Mouse (Mus musculus) olfactory bulb, adult 2 months (tissue): ENCODE measurements around the gene Lrrc27.

Experiments used
- CTCF ChIP-seq: fragments of 200-500 bp; IDR thresholded peaks from 2 replicates; pipeline ENCODE4 v1.5.1; 2012; ENCODE audit warnings: low read depth, mild to moderate bottlenecking, low read length, moderate library complexity; ENCODE audit not compliant: insufficient read depth
- POLR2A ChIP-seq: fragments of 200-500 bp; IDR thresholded peaks from 2 replicates; pipeline ENCODE4 v1.6.1; 2012; ENCODE audit warnings: mild to moderate bottlenecking, low read depth, low read length, moderate library complexity; ENCODE audit not compliant: insufficient read depth

DNA sequence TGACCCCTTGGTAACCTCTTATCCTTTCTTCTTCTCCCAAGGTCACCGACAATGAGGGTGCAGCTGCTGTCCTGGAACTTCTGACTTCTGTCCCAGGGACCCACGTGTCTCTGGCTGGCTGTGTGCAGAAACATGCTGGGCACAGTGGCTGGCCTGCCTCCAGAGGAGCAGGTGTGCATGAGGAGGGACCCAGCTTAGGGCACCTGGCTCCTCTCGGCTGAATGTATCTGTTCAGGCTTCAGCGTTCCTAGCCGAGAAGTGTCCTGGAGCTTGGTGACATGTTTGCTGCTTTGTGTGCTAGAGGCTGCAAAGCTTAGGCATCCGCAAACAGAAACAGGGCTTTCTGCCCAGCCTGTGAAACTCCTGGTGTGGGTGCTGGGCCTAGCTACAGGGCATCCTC, 53.6 kb downstream of the Lrrc27 start:
- TF ChIP-seq POLR2A (no peak), CTCF (no peak)
